Mouse (Mus musculus): ENCODE measurements around the gene Nthl1. TPM values are rescaled to one million over a fixed set of nuclear protein-coding genes. Genes with fewer than 3 reads are reported as not detected.

Nthl1 gene
- polyA plus RNA-seq, 1 experiment from 2014 or later = 20.0 TPM

DNA sequence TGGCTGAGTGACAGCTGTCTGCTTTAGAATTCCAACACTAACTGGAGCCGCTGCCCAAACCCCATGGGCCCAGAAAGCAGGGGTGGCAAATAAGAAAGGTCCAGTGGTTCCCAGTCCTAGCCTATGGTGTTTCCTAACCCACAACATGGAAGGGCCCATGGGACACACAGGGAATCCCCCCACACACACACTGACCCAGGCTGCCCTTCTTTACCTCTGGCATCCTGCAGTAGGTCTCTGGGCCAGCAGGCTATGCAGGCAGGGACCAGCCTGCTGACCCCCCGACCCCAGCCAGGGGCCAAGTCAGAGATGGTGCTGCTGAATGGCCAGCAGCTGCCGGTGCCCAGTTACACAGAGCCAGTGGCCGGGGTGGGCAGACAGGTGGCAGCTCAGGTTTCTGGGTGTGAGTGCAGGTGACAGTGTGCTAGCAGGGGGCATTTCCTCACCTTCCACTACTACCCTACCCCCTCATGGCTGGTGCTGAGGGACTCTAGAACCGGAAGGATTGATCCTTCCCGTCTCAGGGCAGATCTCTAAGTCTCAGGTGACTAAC is 10.4 kb downstream of the Nthl1 start:
- H3K4me3 ChIP-seq (ENCODE audit: low read depth, low read length) = no peak overlapping the region
- no peaks in the 10 kb centered on the region for H3K9me3 ChIP-seq (ENCODE audit: control insufficient read depth, low read length)
- H3K4me2 ChIP-seq (ENCODE audit: low read depth, low read length, severe bottlenecking) = no peak overlapping the region
- no peak for ATAC-seq (replicated peaks; ENCODE audit: low FRiP score)
- no peaks in the 10 kb centered on the region for H3K27me3 ChIP-seq (ENCODE audit: control insufficient read depth, insufficient read depth, low read length)
- H3K9ac ChIP-seq (ENCODE audit: low read length) = no peak overlapping the region
- no peaks in the 10 kb centered on the region for H3K4me1 ChIP-seq (replicated peaks; ENCODE audit: control insufficient read depth, insufficient read depth, low read length)
- no peak for DNase-seq (ENCODE audit: low spot score)
- no peak overlapping the region for H3K27ac ChIP-seq (ENCODE audit: low read depth, low read length)
- H3K36me3 ChIP-seq (ENCODE audit: control insufficient read depth, insufficient read depth, low read length) = no peaks in the 10 kb centered on the region
- WGBS = 83% methylated on average over 6 of the region's 6 CpGs

DNA sequence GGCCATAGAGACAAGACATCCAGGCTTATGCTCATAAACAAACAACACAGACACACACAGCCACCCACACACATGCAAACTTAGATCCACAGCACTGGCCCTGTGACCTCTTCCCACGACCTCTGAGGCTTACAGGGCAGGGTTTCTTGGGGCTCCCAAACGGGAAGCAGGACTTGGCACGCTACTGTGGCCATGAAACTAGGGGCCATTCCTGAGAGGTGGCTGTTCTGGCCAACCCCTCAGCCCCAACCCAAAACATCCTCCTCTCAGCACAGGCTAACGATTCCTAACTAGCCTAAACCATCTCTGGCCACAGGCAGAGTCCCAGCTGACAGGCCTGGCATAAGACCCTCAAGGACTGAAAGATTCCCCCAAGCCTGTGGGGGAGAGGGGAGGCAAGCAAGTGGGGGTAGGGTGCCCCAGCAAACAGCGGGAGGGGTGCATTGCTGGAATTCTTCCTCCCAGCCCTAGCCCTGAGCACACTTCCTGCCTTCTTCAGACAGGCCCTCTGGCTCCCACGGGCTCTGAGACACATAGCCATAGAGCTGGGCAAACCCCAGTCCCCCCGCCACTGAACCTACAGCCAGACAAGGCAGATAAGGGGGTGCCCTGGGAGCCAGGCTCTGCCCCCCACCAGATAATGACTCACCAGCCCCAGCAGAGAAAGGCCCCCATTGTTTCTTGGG is 11.7 kb downstream of the Nthl1 start:
- Histone ChIP-seq H3K27ac (ENCODE audit: low read depth, low read length) (no peak overlapping the region), H3K9ac (ENCODE audit: low read length) (no peak overlapping the region; the same call in 1 of the 2 replicates), H3K9me3 (ENCODE audit: control insufficient read depth, low read length) (no peaks in the 10 kb centered on the region), H3K4me1 (replicated peaks; ENCODE audit: control insufficient read depth, insufficient read depth, low read length) (no peaks in the 10 kb centered on the region), H3K36me3 (ENCODE audit: control insufficient read depth, insufficient read depth, low read length) (no peaks in the 10 kb centered on the region), H3K4me2 (ENCODE audit: low read depth, low read length, severe bottlenecking) (no peak overlapping the region), H3K27me3 (ENCODE audit: control insufficient read depth, insufficient read depth, low read length) (no peaks in the 10 kb centered on the region), H3K4me3 (ENCODE audit: low read depth, low read length) (no peak overlapping the region)
- no peak for ATAC-seq (replicated peaks; ENCODE audit: low FRiP score)
- WGBS = 58% methylated on average over 7 of the region's 7 CpGs
- DNase-seq (ENCODE audit: low spot score) = no peak

DNA sequence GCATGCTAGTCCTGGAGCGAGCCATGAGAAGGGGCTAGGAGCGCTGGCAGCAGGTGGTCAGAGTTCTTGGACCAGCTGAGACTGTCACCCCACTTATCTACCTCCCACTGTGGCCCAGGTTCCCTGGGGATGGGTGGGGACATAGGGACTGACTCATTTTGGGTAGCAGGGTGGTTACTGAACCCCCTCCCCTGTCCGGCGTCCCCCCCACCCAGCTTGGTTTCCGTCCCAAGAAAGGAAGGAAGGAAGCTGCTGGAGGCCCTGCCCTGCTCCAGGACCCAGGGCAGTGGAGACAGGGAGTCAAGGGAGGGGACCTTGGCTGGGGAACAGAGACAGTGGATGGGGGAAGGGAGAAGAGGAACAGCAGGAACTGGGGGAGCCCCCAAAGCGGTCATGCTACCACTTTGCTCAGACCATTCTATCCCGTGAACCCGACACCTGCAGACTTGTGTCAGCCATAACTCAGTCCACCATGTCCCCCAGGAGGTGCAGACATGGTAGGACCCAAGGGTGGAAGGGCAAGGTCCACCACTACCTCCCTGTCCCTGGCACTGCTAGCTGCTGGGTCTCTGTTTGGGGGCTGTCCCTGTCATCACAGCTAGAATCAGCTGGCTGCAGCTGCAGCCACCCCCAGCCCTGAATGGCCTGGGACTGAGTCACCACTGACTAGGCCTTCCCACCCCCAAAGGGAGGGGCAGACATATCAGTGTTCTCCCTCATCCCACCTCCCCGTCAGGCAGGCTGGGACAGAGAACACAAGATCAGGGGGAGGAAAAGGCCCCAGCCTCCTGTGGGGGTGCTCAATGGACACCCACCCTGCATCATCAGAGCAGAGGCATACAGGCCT is 12.6 kb downstream of the Nthl1 start:
- Histone ChIP-seq H3K36me3 (ENCODE audit: control insufficient read depth, insufficient read depth, low read length) (no peaks in the 10 kb centered on the region), H3K9me3 (ENCODE audit: control insufficient read depth, low read length) (no peaks in the 10 kb centered on the region), H3K4me2 (ENCODE audit: low read depth, low read length, severe bottlenecking) (no peak overlapping the region), H3K4me3 (ENCODE audit: low read depth, low read length) (no peak overlapping the region), H3K27ac (ENCODE audit: low read depth, low read length) (no peak overlapping the region), H3K4me1 (replicated peaks; ENCODE audit: control insufficient read depth, insufficient read depth, low read length) (peaks cover 8% of the 10 kb centered on the region), H3K27me3 (ENCODE audit: control insufficient read depth, insufficient read depth, low read length) (no peaks in the 10 kb centered on the region; the same call in 1 of the 2 replicates), H3K9ac (ENCODE audit: low read length) (no peak overlapping the region; the same call in 1 of the 2 replicates)
- WGBS = 82% methylated on average over 9 of the region's 9 CpGs
- DNase-seq (ENCODE audit: low spot score) (no peak), ATAC-seq (replicated peaks; ENCODE audit: low FRiP score) (no peak)

DNA sequence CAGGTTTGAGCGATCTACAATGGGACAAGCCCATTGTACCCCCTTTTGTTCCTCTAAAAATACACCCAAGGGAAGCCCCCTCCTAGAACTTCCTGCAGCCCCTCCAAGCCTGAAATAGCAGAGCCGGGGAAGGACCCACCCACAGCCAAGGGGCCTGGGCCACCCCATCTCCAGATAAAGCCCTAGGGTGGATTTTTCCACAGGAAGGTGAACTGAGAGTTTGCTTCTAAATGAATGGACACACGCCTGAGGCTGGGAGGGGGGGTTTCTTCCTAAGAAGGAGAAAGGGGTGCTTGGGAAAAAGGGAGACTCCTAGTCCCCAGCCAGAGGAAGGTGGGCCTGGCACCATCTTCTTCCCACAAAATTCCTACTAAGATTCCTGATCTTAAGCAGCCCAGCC is 13.4 kb downstream of the Nthl1 start:
- no peak for ATAC-seq (replicated peaks; ENCODE audit: low FRiP score)
- Histone ChIP-seq H3K4me2 (ENCODE audit: low read depth, low read length, severe bottlenecking) (no peak overlapping the region), H3K27ac (ENCODE audit: low read depth, low read length) (no peak overlapping the region), H3K4me3 (ENCODE audit: low read depth, low read length) (no peak overlapping the region), H3K36me3 (ENCODE audit: control insufficient read depth, insufficient read depth, low read length) (no peaks in the 10 kb centered on the region), H3K4me1 (replicated peaks; ENCODE audit: control insufficient read depth, insufficient read depth, low read length) (peaks cover 8% of the 10 kb centered on the region), H3K9me3 (ENCODE audit: control insufficient read depth, low read length) (no peaks in the 10 kb centered on the region), H3K27me3 (ENCODE audit: control insufficient read depth, insufficient read depth, low read length) (peaks cover 5% of the 10 kb centered on the region), H3K9ac (ENCODE audit: low read length) (no peak overlapping the region)
- WGBS = 86% methylated on average over 3 of the region's 3 CpGs
- DNase-seq (ENCODE audit: low spot score) = no peak

DNA sequence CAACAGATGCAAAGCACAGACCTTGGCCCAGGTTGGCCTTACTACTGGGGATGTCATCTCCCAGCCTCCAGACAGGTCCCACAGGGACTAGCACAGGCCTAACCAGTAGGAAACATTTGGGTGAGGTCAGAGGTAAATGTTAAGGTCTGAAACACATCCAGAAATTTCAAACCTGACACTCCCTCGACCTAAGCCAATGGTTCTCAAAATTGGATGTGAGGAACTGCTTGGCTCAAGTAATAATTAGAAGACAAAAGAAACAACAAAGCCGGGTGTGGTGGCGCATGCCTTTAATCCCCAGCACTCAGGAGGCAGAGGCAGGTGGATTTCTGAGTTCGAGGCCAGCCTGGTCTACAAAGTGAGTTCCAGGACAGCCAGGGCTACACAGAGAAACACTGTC is 13.9 kb downstream of the Nthl1 start:
- H3K4me1 ChIP-seq (replicated peaks; ENCODE audit: control insufficient read depth, insufficient read depth, low read length) = peaks cover 8% of the 10 kb centered on the region

DNA sequence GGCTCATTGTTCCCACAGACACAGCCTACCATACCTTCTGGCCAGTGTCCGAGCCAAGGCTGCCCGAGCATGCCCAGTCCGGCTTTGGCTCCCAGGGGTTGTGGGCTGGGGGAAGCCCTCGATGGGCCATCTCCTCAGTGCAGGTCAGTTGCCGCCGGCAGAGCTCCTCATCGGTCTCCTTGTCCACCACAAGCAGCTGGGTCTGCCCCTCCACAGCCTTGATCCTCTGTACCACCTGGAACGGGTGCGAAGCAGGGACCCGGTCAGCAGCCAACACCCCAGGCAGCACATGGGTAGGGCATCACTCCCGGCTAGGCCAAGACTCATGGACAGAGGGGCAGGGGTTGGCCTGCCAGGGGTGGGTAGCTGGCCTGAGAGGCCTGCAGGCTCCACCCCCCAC is 15.0 kb downstream of the Nthl1 start:
- ATAC-seq (replicated peaks; ENCODE audit: low FRiP score) (no peak), DNase-seq (ENCODE audit: low spot score) (no peak)
- Histone ChIP-seq H3K4me3 (ENCODE audit: low read depth, low read length) (no peak overlapping the region), H3K27ac (ENCODE audit: low read depth, low read length) (no peak overlapping the region), H3K4me1 (replicated peaks; ENCODE audit: control insufficient read depth, insufficient read depth, low read length) (peaks cover 8% of the 10 kb centered on the region), H3K36me3 (ENCODE audit: control insufficient read depth, insufficient read depth, low read length) (no peaks in the 10 kb centered on the region), H3K9me3 (ENCODE audit: control insufficient read depth, low read length) (no peaks in the 10 kb centered on the region), H3K27me3 (ENCODE audit: control insufficient read depth, insufficient read depth, low read length) (peaks cover 8% of the 10 kb centered on the region), H3K9ac (ENCODE audit: low read length) (no peak overlapping the region), H3K4me2 (ENCODE audit: low read depth, low read length, severe bottlenecking) (no peak overlapping the region)
- 86% methylated on average over 11 of the region's 11 CpGs for WGBS

More for the DNA sequence above, 13.9 kb downstream of the Nthl1 start:
- no peaks in the 10 kb centered on the region for H3K36me3 ChIP-seq (ENCODE audit: control insufficient read depth, insufficient read depth, low read length)
- H3K9me3 ChIP-seq (ENCODE audit: control insufficient read depth, low read length) = no peaks in the 10 kb centered on the region
- H3K9ac ChIP-seq (ENCODE audit: low read length) = no peak overlapping the region
- DNase-seq (ENCODE audit: low spot score) = no peak
- H3K4me2 ChIP-seq (ENCODE audit: low read depth, low read length, severe bottlenecking) = no peak overlapping the region
- no peak for ATAC-seq (replicated peaks; ENCODE audit: low FRiP score)
- H3K4me3 ChIP-seq (ENCODE audit: low read depth, low read length) = no peak overlapping the region
- WGBS = 85% methylated on average over 4 of the region's 4 CpGs
- no peak overlapping the region for H3K27ac ChIP-seq (ENCODE audit: low read depth, low read length)
- H3K27me3 ChIP-seq (ENCODE audit: control insufficient read depth, insufficient read depth, low read length) = peaks cover 8% of the 10 kb centered on the region

DNA sequence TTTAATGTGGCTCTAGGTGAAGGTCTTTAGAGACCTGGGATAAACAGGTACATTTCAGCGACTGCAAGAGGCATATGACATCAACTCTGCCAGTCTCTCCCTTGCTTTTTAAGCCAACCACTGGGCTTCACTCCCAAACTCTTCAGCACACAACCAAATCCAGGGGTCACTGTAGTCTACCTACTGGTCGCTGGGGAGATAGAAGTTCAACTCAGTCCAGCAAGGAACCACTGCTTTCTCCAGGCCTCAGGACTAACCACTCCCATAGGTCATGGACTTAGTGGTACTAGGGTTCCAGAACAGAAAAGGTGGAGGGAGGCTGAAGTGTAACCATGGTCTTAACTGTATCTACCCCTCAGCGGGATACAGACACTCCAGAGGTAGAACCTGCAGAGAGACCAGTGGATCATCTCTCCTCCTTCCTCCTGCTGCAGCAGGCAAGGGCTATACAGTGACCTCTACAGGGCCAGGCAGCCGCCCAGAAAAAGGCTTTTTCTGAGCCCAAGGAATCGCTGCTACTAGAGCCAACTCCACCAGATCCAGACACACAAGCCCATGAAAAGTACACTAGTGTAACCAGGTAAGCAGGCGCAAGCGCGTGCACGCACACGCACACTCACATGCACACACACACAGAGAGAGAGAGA is 16.4 kb downstream of the Nthl1 start:
- peaks cover 8% of the 10 kb centered on the region for H3K4me1 ChIP-seq (replicated peaks; ENCODE audit: control insufficient read depth, insufficient read depth, low read length)
- no peak overlapping the region for H3K4me2 ChIP-seq (ENCODE audit: low read depth, low read length, severe bottlenecking)
- H3K9me3 ChIP-seq (ENCODE audit: control insufficient read depth, low read length) = no peaks in the 10 kb centered on the region
- no peaks in the 10 kb centered on the region for H3K36me3 ChIP-seq (ENCODE audit: control insufficient read depth, insufficient read depth, low read length)
- no peak overlapping the region for H3K27ac ChIP-seq (ENCODE audit: low read depth, low read length)
- H3K4me3 ChIP-seq (ENCODE audit: low read depth, low read length) = 0 out of 2 replicates have a peak overlapping the region, but pooled peaks have one; percentile 49
- 77% methylated on average over 10 of the region's 10 CpGs for WGBS
- no peak for ATAC-seq (replicated peaks; ENCODE audit: low FRiP score)
- no peak for DNase-seq (ENCODE audit: low spot score)
- H3K27me3 ChIP-seq (ENCODE audit: control insufficient read depth, insufficient read depth, low read length) = peaks cover 8% of the 10 kb centered on the region
- H3K9ac ChIP-seq (ENCODE audit: low read length) = no peak overlapping the region

DNA sequence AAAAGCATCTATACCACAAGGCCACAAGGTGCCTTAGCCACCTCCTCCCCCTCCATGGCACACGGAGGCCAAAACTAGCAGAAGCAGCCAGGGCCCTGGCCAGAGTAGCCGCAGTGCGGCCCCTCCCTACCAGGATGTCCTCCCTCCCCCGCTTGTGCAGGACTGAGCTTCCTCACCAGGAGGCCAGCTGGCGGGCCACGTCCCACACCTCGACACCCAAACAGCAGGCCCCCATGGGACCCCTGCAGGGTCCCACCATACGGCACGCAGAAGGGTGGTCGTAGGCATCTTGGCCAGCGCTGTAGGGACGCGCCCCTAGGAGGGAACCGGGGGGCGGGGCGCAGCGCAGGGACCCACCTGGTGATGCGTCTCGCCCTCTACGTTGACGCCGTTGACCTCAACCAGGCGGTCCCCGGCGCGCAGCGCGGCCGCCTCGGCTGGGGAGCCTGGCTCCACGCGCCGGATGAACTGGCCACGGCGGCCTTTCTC is 17.1 kb downstream of the Nthl1 start:
- Histone ChIP-seq H3K4me1 (replicated peaks; ENCODE audit: control insufficient read depth, insufficient read depth, low read length) (peaks cover 8% of the 10 kb centered on the region), H3K27me3 (ENCODE audit: control insufficient read depth, insufficient read depth, low read length) (peaks cover 8% of the 10 kb centered on the region), H3K4me3 (ENCODE audit: low read depth, low read length) (peak overlapping the region; percentile 49), H3K36me3 (ENCODE audit: control insufficient read depth, insufficient read depth, low read length) (no peaks in the 10 kb centered on the region), H3K4me2 (ENCODE audit: low read depth, low read length, severe bottlenecking) (peak overlapping the region; percentile 86), H3K9me3 (ENCODE audit: control insufficient read depth, low read length) (no peaks in the 10 kb centered on the region), H3K9ac (ENCODE audit: low read length) (peak overlapping the region; percentile 66), H3K27ac (ENCODE audit: low read depth, low read length) (no peak overlapping the region)
- peak; percentile 37 for ATAC-seq (replicated peaks; ENCODE audit: low FRiP score)
- peak; percentile 66 for DNase-seq (ENCODE audit: low spot score)
- 0% methylated on average over 35 of the region's 35 CpGs for WGBS

All from forebrain, embryonic 11.5 days (tissue).